Mouse (Mus musculus) liver, adult 2 months (tissue): Measurements from ENCODE around the gene Ugt1a10.

Experiments used
- CTCF ChIP-seq: fragments of 200-500 bp; IDR thresholded peaks from 2 replicates; pipeline ENCODE4 v1.5.1; 2011; ENCODE audit warnings: low read depth, low read length, control low read depth
- POLR2A ChIP-seq: fragments of 200-500 bp; IDR thresholded peaks from 2 replicates; pipeline ENCODE4 v1.6.1; 2011; ENCODE audit warnings: low read length, control low read depth; ENCODE audit not compliant: insufficient read depth; ENCODE audit errors: extremely low read depth

- no peak for TF ChIP-seq POLR2A
- no peak for TF ChIP-seq CTCF
These were observed 156.6 kb downstream of the Ugt1a10 start, which contains the start of gene Ugt1a1 for GRCm38 (mm10) chr1:88211812-88212211.
